Mouse (Mus musculus): ENCODE data around the gene Psg16. TPM values are rescaled to one million over a fixed set of nuclear protein-coding genes. Genes with fewer than 3 reads are reported as not detected.
"Not testable (repeated sequence)": the region's sequence is repeated elsewhere in the genome, so short reads cannot be mapped to it uniquely, and the experiment has no call there.

Gene Psg16
- polyA plus RNA-seq, 1 experiment from 2014 or later = 0.06 TPM

GRCm38 (mm10) chr7:17067000-17067399 is 6.8 kb upstream of the Psg16 start:
- H3K4me2 ChIP-seq = no peak overlapping the region
- no peak for ATAC-seq (ENCODE audit: insufficient number of reproducible peaks, low FRiP score)
- no peaks in the 10 kb centered on the region for H3K9me3 ChIP-seq (replicated peaks)
- H3K27ac ChIP-seq (ENCODE audit: poor library complexity, severe bottlenecking) = no peak overlapping the region
- H3K36me3 ChIP-seq = no peaks in the 10 kb centered on the region
- H3K27me3 ChIP-seq (replicated peaks) = no peaks in the 10 kb centered on the region
- H3K4me1 ChIP-seq (replicated peaks) = peaks cover 13% of the 10 kb centered on the region
- no peak overlapping the region for H3K4me3 ChIP-seq
- no peak overlapping the region for H3K9ac ChIP-seq

GRCm38 (mm10) chr7:17067651-17068050 is 6.2 kb upstream of the Psg16 start:
- Histone ChIP-seq H3K27ac (ENCODE audit: poor library complexity, severe bottlenecking) (0 out of 2 replicates have a peak overlapping the region, but pooled peaks have one; percentile 1), H3K4me1 (replicated peaks) (peaks cover 12% of the 10 kb centered on the region)
- 32% methylated on average over 5 of the region's 5 CpGs for WGBS
- H3K9ac ChIP-seq; H3K4me3 ChIP-seq; H3K36me3 ChIP-seq; ATAC-seq (ENCODE audit: insufficient number of reproducible peaks, low FRiP score); H3K9me3 ChIP-seq (replicated peaks); H3K4me2 ChIP-seq; H3K27me3 ChIP-seq (replicated peaks): not testable (repeated sequence)

GRCm38 (mm10) chr7:17073513-17073903 is 332 bp upstream of the Psg16 start:
- Histone ChIP-seq H3K4me3 (no peak overlapping the region), H3K4me2 (no peak overlapping the region), H3K36me3 (no peaks in the 10 kb centered on the region), H3K9ac (no peak overlapping the region), H3K27me3 (replicated peaks) (no peaks in the 10 kb centered on the region), H3K4me1 (replicated peaks) (no peaks in the 10 kb centered on the region), H3K27ac (ENCODE audit: poor library complexity, severe bottlenecking) (no peak overlapping the region), H3K9me3 (replicated peaks) (no peaks in the 10 kb centered on the region)
- no peak for ATAC-seq (ENCODE audit: insufficient number of reproducible peaks, low FRiP score)
- WGBS = 59% methylated on average over 5 of the region's 5 CpGs

GRCm38 (mm10) chr7:17076542-17076941 is 2.7 kb downstream of the Psg16 start:
- no peaks in the 10 kb centered on the region for H3K9me3 ChIP-seq (replicated peaks)
- H3K9ac ChIP-seq = no peak overlapping the region
- no peaks in the 10 kb centered on the region for H3K27me3 ChIP-seq (replicated peaks)
- no peak overlapping the region for H3K4me3 ChIP-seq
- H3K4me2 ChIP-seq = no peak overlapping the region
- H3K4me1 ChIP-seq (replicated peaks) = no peaks in the 10 kb centered on the region
- WGBS = 85% methylated on average over 1 of the region's 1 CpGs
- no peak overlapping the region for H3K27ac ChIP-seq (ENCODE audit: poor library complexity, severe bottlenecking)
- ATAC-seq (ENCODE audit: insufficient number of reproducible peaks, low FRiP score) = no peak
- no peaks in the 10 kb centered on the region for H3K36me3 ChIP-seq

GRCm38 (mm10) chr7:17078076-17078654 is 4.3 kb downstream of the Psg16 start:
- H3K9me3 ChIP-seq (replicated peaks) = no peaks in the 10 kb centered on the region
- H3K4me2 ChIP-seq = no peak overlapping the region
- no peak for ATAC-seq (ENCODE audit: insufficient number of reproducible peaks, low FRiP score)
- H3K27ac ChIP-seq (ENCODE audit: poor library complexity, severe bottlenecking) = no peak overlapping the region
- 72% methylated on average over 7 of the region's 7 CpGs for WGBS
- no peaks in the 10 kb centered on the region for H3K27me3 ChIP-seq (replicated peaks)
- no peak overlapping the region for H3K4me3 ChIP-seq
- H3K36me3 ChIP-seq = no peaks in the 10 kb centered on the region
- H3K9ac ChIP-seq = no peak overlapping the region
- H3K4me1 ChIP-seq (replicated peaks) = no peaks in the 10 kb centered on the region

GRCm38 (mm10) chr7:17082766-17083165 is 8.9 kb downstream of the Psg16 start:
- Histone ChIP-seq H3K9me3 (replicated peaks) (no peaks in the 10 kb centered on the region), H3K9ac (no peak overlapping the region), H3K27me3 (replicated peaks) (no peaks in the 10 kb centered on the region), H3K4me2 (no peak overlapping the region), H3K36me3 (no peaks in the 10 kb centered on the region), H3K4me3 (no peak overlapping the region), H3K27ac (ENCODE audit: poor library complexity, severe bottlenecking) (no peak overlapping the region), H3K4me1 (replicated peaks) (no peaks in the 10 kb centered on the region)
- ATAC-seq (ENCODE audit: insufficient number of reproducible peaks, low FRiP score) = no peak
- WGBS = 77% methylated on average over 4 of the region's 4 CpGs

- H3K4me1 ChIP-seq (replicated peaks) = no peaks in the 10 kb centered on the region
- no peaks in the 10 kb centered on the region for H3K27me3 ChIP-seq (replicated peaks)
- H3K9ac ChIP-seq = no peak overlapping the region
- no peaks in the 10 kb centered on the region for H3K36me3 ChIP-seq
- no peak overlapping the region for H3K4me3 ChIP-seq
- H3K9me3 ChIP-seq (replicated peaks) = no peaks in the 10 kb centered on the region
- H3K4me2 ChIP-seq = no peak overlapping the region
- H3K27ac ChIP-seq (ENCODE audit: poor library complexity, severe bottlenecking) = no peak overlapping the region
- WGBS = 68% methylated on average over 3 of the region's 3 CpGs
- no peak for ATAC-seq (ENCODE audit: insufficient number of reproducible peaks, low FRiP score)
These were observed 13.9 kb downstream of the Psg16 start for GRCm38 (mm10) chr7:17087731-17088130.

- Histone ChIP-seq H3K4me2 (no peak overlapping the region), H3K4me3 (no peak overlapping the region), H3K9ac (no peak overlapping the region), H3K9me3 (replicated peaks) (no peaks in the 10 kb centered on the region), H3K4me1 (replicated peaks) (no peaks in the 10 kb centered on the region), H3K27me3 (replicated peaks) (no peaks in the 10 kb centered on the region), H3K36me3 (no peaks in the 10 kb centered on the region), H3K27ac (ENCODE audit: poor library complexity, severe bottlenecking) (no peak overlapping the region)
- no peak for ATAC-seq (ENCODE audit: insufficient number of reproducible peaks, low FRiP score)
- WGBS = 43% methylated on average over 3 of the region's 3 CpGs
These were observed 16.3 kb downstream of the Psg16 start for GRCm38 (mm10) chr7:17090058-17090585.

GRCm38 (mm10) chr7:17091280-17091679 is 17.4 kb downstream of the Psg16 start:
- Histone ChIP-seq H3K27me3 (replicated peaks) (no peaks in the 10 kb centered on the region), H3K4me2 (no peak overlapping the region), H3K27ac (ENCODE audit: poor library complexity, severe bottlenecking) (no peak overlapping the region), H3K9me3 (replicated peaks) (no peaks in the 10 kb centered on the region), H3K36me3 (no peaks in the 10 kb centered on the region), H3K4me1 (replicated peaks) (no peaks in the 10 kb centered on the region), H3K9ac (no peak overlapping the region), H3K4me3 (no peak overlapping the region)
- WGBS = 3% methylated on average over 1 of the region's 1 CpGs
- ATAC-seq (ENCODE audit: insufficient number of reproducible peaks, low FRiP score) = no peak

GRCm38 (mm10) chr7:17101631-17102030 is 27.8 kb downstream of the Psg16 start:
- H3K27me3 ChIP-seq (replicated peaks); H3K4me3 ChIP-seq; H3K9ac ChIP-seq; H3K27ac ChIP-seq (ENCODE audit: poor library complexity, severe bottlenecking); H3K4me1 ChIP-seq (replicated peaks); H3K9me3 ChIP-seq (replicated peaks); ATAC-seq (ENCODE audit: insufficient number of reproducible peaks, low FRiP score); H3K36me3 ChIP-seq; H3K4me2 ChIP-seq: not testable (repeated sequence)
- WGBS = 81% methylated on average over 13 of the region's 13 CpGs

- Histone ChIP-seq H3K36me3 (no peaks in the 10 kb centered on the region), H3K4me2 (no peak overlapping the region), H3K27ac (ENCODE audit: poor library complexity, severe bottlenecking) (no peak overlapping the region), H3K4me1 (replicated peaks) (no peaks in the 10 kb centered on the region), H3K9ac (no peak overlapping the region), H3K27me3 (replicated peaks) (no peaks in the 10 kb centered on the region), H3K4me3 (no peak overlapping the region), H3K9me3 (replicated peaks) (0 out of 2 replicates have a peak, but pooled peaks cover 3% of the 10 kb centered on the region)
- ATAC-seq (ENCODE audit: insufficient number of reproducible peaks, low FRiP score) = no peak
- 73% methylated on average over 1 of the region's 1 CpGs for WGBS
These were observed 61.5 kb downstream of the Psg16 start for GRCm38 (mm10) chr7:17135307-17135706.

- Histone ChIP-seq H3K9ac (no peak within 1 kb of the TSS), H3K27me3 (replicated peaks) (no peaks in the 10 kb centered on the region), H3K4me1 (replicated peaks) (no peaks in the 10 kb centered on the region), H3K4me3 (no peak within 1 kb of the TSS), H3K27ac (ENCODE audit: poor library complexity, severe bottlenecking) (no peak within 1 kb of the TSS), H3K9me3 (replicated peaks) (peaks cover 18% of the 10 kb centered on the region), H3K4me2 (no peak within 1 kb of the TSS), H3K36me3 (no peaks in the 10 kb centered on the region)
- WGBS = 67% methylated on average over 2 of the region's 2 CpGs
- no peak for ATAC-seq (ENCODE audit: insufficient number of reproducible peaks, low FRiP score)
These were observed 76.1 kb downstream of the Psg16 start, which contains the start of gene Ceacam3 for GRCm38 (mm10) chr7:17149931-17150330. TSS of gene Ceacam3 (plus strand) at chr7:17150282.

Measured in heart, embryonic 12.5 days (tissue).